Mouse (Mus musculus) heart, embryonic 14.5 days (tissue): ENCODE results near the gene Laptm5. TPM values are rescaled to one million over a fixed set of nuclear protein-coding genes. Genes with fewer than 3 reads are reported as not detected.

Experiments used
- ATAC-seq: fragments of 200-750 bp; cut with Nextera tagmentation; 2 replicates; pipeline ENCODE4 v1.8.0; 2017; ENCODE audit warnings: low read depth, moderate TSS enrichment; ENCODE audit not compliant: insufficient number of reproducible peaks, insufficient read depth, low FRiP score
- H3K27ac ChIP-seq, 2 experiments: fragments of 200-500 bp in 1 of 2; fragments of 300-500 bp in 1 of 2; sonication (generic) in 1 of 2; replicated peaks in 1 of 2; 2 replicates each; pipeline ENCODE4 v1.5.1; 2012 to 2014; ENCODE audit warnings: low read depth in 2 of 2, low read length in 2 of 2, control low read depth in 1 of 2, mild to moderate bottlenecking in 1 of 2, mixed read lengths in 1 of 2; ENCODE audit not compliant: control insufficient read depth in 1 of 2, insufficient read depth in 1 of 2
- H3K27me3 ChIP-seq: fragments of 300-500 bp; sonication (generic); 2 replicates; pipeline ENCODE4 v1.6.1; 2014; ENCODE audit warnings: mild to moderate bottlenecking, low read length, control low read depth; ENCODE audit not compliant: control insufficient read depth, insufficient read depth
- H3K36me3 ChIP-seq: fragments of 300-500 bp; sonication (generic); 2 replicates; pipeline ENCODE4 v1.6.1; 2014; ENCODE audit warnings: mild to moderate bottlenecking, control low read depth, low read length, mixed read lengths; ENCODE audit not compliant: control insufficient read depth, insufficient read depth
- H3K4me1 ChIP-seq, 2 experiments: fragments of 200-500 bp in 1 of 2; fragments of 300-500 bp in 1 of 2; sonication (generic) in 1 of 2; 2 replicates each; pipeline ENCODE4 v1.6.1; 2012 to 2014; ENCODE audit warnings: low read length in 2 of 2, control low read depth in 1 of 2, mixed read lengths in 1 of 2; ENCODE audit not compliant: control insufficient read depth in 2 of 2, insufficient read depth in 2 of 2
- H3K4me2 ChIP-seq: fragments of 300-500 bp; sonication (generic); 2 replicates; pipeline ENCODE4 v1.6.1; 2014; ENCODE audit warnings: mild to moderate bottlenecking, low read length
- H3K4me3 ChIP-seq, 2 experiments: fragments of 200-500 bp in 1 of 2; fragments of 300-500 bp in 1 of 2; sonication (generic) in 1 of 2; 2 replicates each; pipeline ENCODE4 v1.5.1; 2012 to 2014; ENCODE audit warnings: low read length in 2 of 2, mild to moderate bottlenecking in 2 of 2, control low read depth in 1 of 2, low read depth in 1 of 2, moderate library complexity in 1 of 2; ENCODE audit not compliant: control insufficient read depth in 1 of 2, insufficient read depth in 1 of 2
- H3K9ac ChIP-seq: fragments of 300-500 bp; sonication (generic); 2 replicates; pipeline ENCODE4 v1.6.1; 2014; ENCODE audit warnings: mild to moderate bottlenecking, low read length
- H3K9me3 ChIP-seq: fragments of 300-500 bp; sonication (generic); 2 replicates; pipeline ENCODE4 v1.6.1; 2016; ENCODE audit warnings: low read length, control low read depth; ENCODE audit not compliant: control insufficient read depth
- WGBS: fragments of 180-500 bp; shearing (Covaris S2); extraction: QIAGEN DNeasy Blood & Tissue Kit; methylation state at CpG from one replicate; pipeline ENCODE4 v1.1.7; 2014; 5-methylcytosine and 5-hydroxymethylcytosine counted together
- polyA plus RNA-seq: library from polyadenylated mRNA; unstranded; fragments of >200 nt; fragmentation: Nextera tagmentation; extraction: Ambion mirVana; gene quantifications from 2 replicates; pipeline ENCODE4 v1.2.1, GENCODE M21; 2014

Laptm5 gene
- polyA plus RNA-seq, 1 experiment from 2014 or later = 30.8 TPM

- Histone ChIP-seq H3K4me2 (no peak overlapping the region), H3K4me1 (peaks cover 2 to 26% of the 10 kb centered on the region in 2 experiments; a peak in 3 of 4 replicates), H3K36me3 (no peaks in the 10 kb centered on the region), H3K4me3 (no peak overlapping the region), H3K9ac (no peak overlapping the region), H3K27ac (no peak overlapping the region), H3K27me3 (peaks cover under 1% of the 10 kb centered on the region; the same call in 1 of the 2 replicates), H3K9me3 (no peaks in the 10 kb centered on the region)
- ATAC-seq = no peak
- 48% methylated on average over 12 of the region's 12 CpGs for WGBS
Observed at GRCm38 (mm10) chr4:130915006-130915667, 2.2 kb downstream of the Laptm5 start.

DNA sequence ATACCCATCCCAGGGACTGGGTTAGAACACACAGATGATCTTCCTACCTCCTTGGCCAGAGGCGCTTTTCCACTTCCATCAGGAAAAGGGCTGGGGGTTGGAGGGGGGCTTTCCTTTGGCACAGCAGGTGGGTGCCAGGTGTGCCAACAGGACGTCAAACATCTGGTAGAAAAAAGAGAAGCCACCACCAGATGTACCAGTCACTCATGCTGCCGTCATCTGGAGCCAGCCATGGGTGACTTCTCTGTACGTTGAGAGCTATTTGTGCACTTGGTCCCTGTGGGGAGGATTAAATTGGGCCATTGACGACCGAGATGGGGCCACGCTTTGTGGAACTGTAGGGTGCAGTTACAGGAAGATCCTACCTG is 2.7 kb downstream of the Laptm5 start:
- H3K4me1 ChIP-seq = peaks cover 2 to 23% of the 10 kb centered on the region in 2 experiments; a peak in 3 of 4 replicates
- H3K4me2 ChIP-seq = no peak overlapping the region
- 68% methylated on average over 7 of the region's 7 CpGs for WGBS
- H3K9me3 ChIP-seq = no peaks in the 10 kb centered on the region
- H3K9ac ChIP-seq = no peak overlapping the region
- no peak overlapping the region for H3K27ac ChIP-seq
- H3K36me3 ChIP-seq = no peaks in the 10 kb centered on the region
- H3K27me3 ChIP-seq = peaks cover 4% of the 10 kb centered on the region; the same call in 1 of the 2 replicates
- H3K4me3 ChIP-seq = no peak overlapping the region
- no peak for ATAC-seq

- Histone ChIP-seq H3K4me1 (peaks cover 2 to 21% of the 10 kb centered on the region in 2 experiments; a peak in 3 of 4 replicates), H3K27ac (no peak overlapping the region), H3K9ac (no peak overlapping the region), H3K4me3 (no peak overlapping the region), H3K36me3 (no peaks in the 10 kb centered on the region), H3K4me2 (no peak overlapping the region), H3K27me3 (peaks cover 4% of the 10 kb centered on the region; the same call in 1 of the 2 replicates), H3K9me3 (no peaks in the 10 kb centered on the region)
- 76% methylated on average over 7 of the region's 7 CpGs for WGBS
- no peak for ATAC-seq
Observed at GRCm38 (mm10) chr4:130916639-130917038, 3.7 kb downstream of the Laptm5 start.

- Histone ChIP-seq H3K27me3 (peaks cover 4% of the 10 kb centered on the region; the same call in 1 of the 2 replicates), H3K27ac (no peak overlapping the region), H3K9me3 (no peaks in the 10 kb centered on the region), H3K4me2 (no peak overlapping the region), H3K4me3 (no peak overlapping the region), H3K36me3 (no peaks in the 10 kb centered on the region), H3K9ac (no peak overlapping the region), H3K4me1 (peaks cover 2 to 21% of the 10 kb centered on the region in 2 experiments; a peak in 3 of 4 replicates)
- no peak for ATAC-seq
- WGBS = 65% methylated on average over 4 of the region's 4 CpGs
Observed at GRCm38 (mm10) chr4:130917564-130917963, 4.6 kb downstream of the Laptm5 start.

DNA sequence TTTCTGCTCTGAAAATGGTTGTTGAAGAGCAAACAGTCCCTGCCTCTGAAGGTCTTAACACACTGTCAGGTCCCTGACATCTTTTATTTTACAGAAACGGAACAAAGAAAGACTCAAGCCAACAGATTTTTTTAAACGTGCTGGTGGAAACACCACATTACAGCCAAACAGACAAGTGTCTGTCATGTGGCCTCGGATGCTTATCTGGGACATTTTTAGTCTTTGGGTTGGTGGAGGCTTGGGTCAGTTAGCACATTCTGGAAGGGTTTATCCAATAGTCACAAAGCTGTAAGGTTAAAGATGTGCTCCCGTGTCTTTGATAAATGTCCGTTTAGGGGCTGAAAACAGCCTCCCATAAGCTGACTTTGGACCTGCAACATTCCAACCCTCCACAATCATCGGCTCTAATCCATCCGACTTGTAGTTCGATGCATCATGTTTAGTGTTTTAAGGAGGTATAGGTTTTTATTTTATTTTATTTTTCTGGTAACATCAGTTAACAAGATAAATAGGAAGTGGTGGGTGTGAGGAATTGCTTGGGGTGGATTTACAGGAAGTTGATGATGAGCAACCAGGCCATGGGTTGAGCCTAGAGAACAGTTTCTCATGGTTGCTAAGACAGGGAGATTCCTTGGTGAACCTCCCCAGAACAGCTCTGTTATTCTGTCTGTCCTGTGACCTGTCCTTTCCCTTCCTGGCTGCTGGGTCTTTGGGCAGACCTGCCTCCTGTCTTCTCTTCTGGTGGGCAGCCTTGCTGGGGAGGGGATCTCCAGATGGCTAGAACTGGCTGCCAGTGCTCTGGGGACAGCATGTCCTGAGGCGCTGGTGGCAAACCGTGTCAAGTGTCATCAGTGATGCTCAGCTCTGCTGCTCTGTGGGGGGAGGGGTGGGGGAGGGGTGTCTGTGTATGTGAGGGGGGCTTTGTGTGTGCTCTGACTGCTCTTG is 6.2 kb downstream of the Laptm5 start:
- H3K9ac ChIP-seq = no peak overlapping the region
- H3K36me3 ChIP-seq = no peaks in the 10 kb centered on the region
- 62% methylated on average over 10 of the region's 10 CpGs for WGBS
- H3K4me1 ChIP-seq = peaks cover 2 to 21% of the 10 kb centered on the region in 2 experiments; a peak in 3 of 4 replicates
- H3K9me3 ChIP-seq = no peaks in the 10 kb centered on the region
- no peak overlapping the region for H3K4me2 ChIP-seq
- peaks cover 4% of the 10 kb centered on the region; the same call in 1 of the 2 replicates for H3K27me3 ChIP-seq
- no peak overlapping the region for H3K27ac ChIP-seq
- H3K4me3 ChIP-seq = no peak overlapping the region
- ATAC-seq = no peak

- no peak overlapping the region for H3K9ac ChIP-seq
- H3K27ac ChIP-seq = no peak overlapping the region
- H3K36me3 ChIP-seq = no peaks in the 10 kb centered on the region
- no peaks in the 10 kb centered on the region for H3K9me3 ChIP-seq
- H3K4me2 ChIP-seq = no peak overlapping the region
- 55% methylated on average over 9 of the region's 9 CpGs for WGBS
- H3K4me3 ChIP-seq = no peak overlapping the region
- peaks cover 4% of the 10 kb centered on the region; the same call in 1 of the 2 replicates for H3K27me3 ChIP-seq
- H3K4me1 ChIP-seq = peaks cover 2 to 15% of the 10 kb centered on the region in 2 experiments; a peak in 3 of 4 replicates
- ATAC-seq = no peak
Observed at GRCm38 (mm10) chr4:130919750-130920356, 6.9 kb downstream of the Laptm5 start.

DNA sequence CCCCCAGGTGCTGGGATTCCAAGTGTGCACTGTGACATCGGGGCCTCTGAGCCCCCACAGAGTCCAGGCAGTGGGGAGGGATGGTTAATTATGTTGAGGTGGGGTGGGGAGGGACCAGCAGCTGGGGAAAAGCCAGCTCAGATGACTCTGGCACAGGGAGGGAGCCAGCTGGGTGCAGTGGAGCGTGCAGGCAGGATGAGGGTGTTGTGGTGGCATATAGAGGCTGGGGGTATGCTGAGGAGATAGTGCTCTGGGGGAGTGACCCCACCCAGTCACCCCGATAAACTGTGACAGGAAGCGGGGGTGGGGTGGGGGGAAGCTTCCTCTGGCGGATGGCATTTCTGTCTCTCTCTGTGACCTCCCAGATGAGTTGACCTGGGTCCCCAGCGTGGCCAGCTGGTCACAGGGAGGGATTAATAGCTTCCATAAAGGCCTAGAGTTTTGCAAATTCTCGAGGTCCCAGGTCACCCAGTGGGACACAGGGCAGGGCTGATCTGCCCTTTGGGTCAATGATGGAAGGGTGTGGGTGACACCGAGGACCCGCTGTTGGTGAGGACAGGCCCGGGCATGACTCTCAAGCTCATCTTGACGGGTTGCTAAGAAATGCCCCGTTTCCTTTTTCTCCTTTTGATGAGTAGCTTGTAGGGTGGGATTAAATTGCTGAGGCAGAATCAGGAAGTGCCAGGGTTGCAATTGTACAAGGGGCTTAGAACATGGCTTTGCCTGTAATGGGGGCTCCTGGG is 8.2 kb downstream of the Laptm5 start:
- Histone ChIP-seq H3K36me3 (no peaks in the 10 kb centered on the region), H3K27me3 (peaks cover 4% of the 10 kb centered on the region; the same call in 1 of the 2 replicates), H3K9me3 (no peaks in the 10 kb centered on the region), H3K27ac (no peak overlapping the region), H3K4me2 (no peak overlapping the region), H3K4me1 (peaks cover 2 to 11% of the 10 kb centered on the region in 2 experiments; a peak in 2 of 4 replicates), H3K4me3 (no peak overlapping the region), H3K9ac (no peak overlapping the region)
- WGBS = 51% methylated on average over 12 of the region's 12 CpGs
- no peak for ATAC-seq
